In the genomic region with DNA sequence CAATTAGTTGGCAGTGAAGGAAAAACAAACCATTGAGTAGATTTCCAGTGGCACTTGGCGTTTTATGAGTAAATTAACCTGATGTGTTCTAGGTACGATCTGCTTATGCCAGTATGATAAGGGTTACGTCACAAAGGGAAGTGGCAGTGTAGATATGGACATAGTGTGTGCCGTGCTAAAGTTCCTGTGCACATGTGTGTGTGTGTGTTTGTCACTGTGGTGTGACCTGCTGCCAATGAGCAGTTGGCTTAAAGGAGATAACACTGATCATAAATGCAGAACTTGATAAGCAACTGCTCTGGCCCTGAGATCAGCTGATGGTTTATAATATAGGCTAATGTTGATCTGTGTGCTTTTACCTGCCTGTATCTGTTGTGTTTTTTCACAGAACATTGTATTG, we compare ENCODE assay signal across 14 mouse cellular contexts.
DNase-seq lines count a peak whose midpoint lies in the region; ATAC-seq lines count a peak whose summit lies in the region.
"Had no signal": no experiment of that assay in that cellular context is flagged by ENCODE, and none has a peak within 500 bp of the region (broad histone marks: within the 10 kb centered on the region; RNA-seq: fewer than 3 reads in every experiment).

No protein-coding gene starts in this region.

- 76% methylated on average over 4 of the region's 4 CpGs for WGBS in neural tube, embryonic 15.5 days
- WGBS in intestine, embryonic 15.5 days = 58% methylated on average over 4 of the region's 4 CpGs
- 16% methylated on average over 4 of the region's 4 CpGs for WGBS in liver, embryonic 16.5 days (ENCODE audit: insufficient replicate concordance)

- ATAC-seq in neural tube, embryonic 15.5 days (ENCODE audit: low FRiP score) = no peak
- ATAC-seq in intestine, embryonic 15.5 days = peak; percentile 93
- ATAC-seq in liver, embryonic 16.5 days (ENCODE audit: low read depth) = peak; percentile 73

- no peak overlapping the region for H3K9ac ChIP-seq in neural tube, embryonic 15.5 days (replicated peaks)
- no peak overlapping the region for H3K9ac ChIP-seq in intestine, embryonic 15.5 days
- H3K9ac ChIP-seq in liver, embryonic 16.5 days (ENCODE audit: low read depth, low read length) = no peak overlapping the region
- H3K9ac ChIP-seq: embryonic facial prominence, embryonic 12.5 days; hindbrain, embryonic 12.5 days had no signal

- H3K36me3 ChIP-seq in neural tube, embryonic 15.5 days = peaks cover 11% of the 10 kb centered on the region; the same call in 1 of the 2 replicates
- H3K36me3 ChIP-seq in intestine, embryonic 15.5 days = peaks cover 6% of the 10 kb centered on the region; the same call in 1 of the 2 replicates
- peaks cover 8% of the 10 kb centered on the region for H3K36me3 ChIP-seq in liver, embryonic 16.5 days (ENCODE audit: control insufficient read depth, insufficient read depth)

- H3K4me3 ChIP-seq in neural tube, embryonic 15.5 days (replicated peaks) = no peak overlapping the region
- H3K4me3 ChIP-seq in intestine, embryonic 15.5 days (replicated peaks) = no peak overlapping the region
- no peak overlapping the region for H3K4me3 ChIP-seq in liver, embryonic 16.5 days (ENCODE audit: low read depth, low read length)
- H3K4me3 ChIP-seq: embryonic facial prominence, embryonic 12.5 days; forebrain, embryonic 10.5 days; heart, adult 2 months; hindbrain, embryonic 12.5 days had no signal

- no peak for DNase-seq in neural tube, embryonic 10.5 days (ENCODE audit: extremely low spot score, low spot score)
- DNase-seq in frontal cortex, postnatal 10 days (ENCODE audit: low spot score in 2 of 2) = no peak
- DNase-seq in thymus, postnatal 10 days (ENCODE audit: low spot score in 2 of 2) = no peak
- DNase-seq in lung, postnatal 36 days = no peak
- DNase-seq: heart, adult 2 months; kidney, adult 8-10 months; thymus, postnatal 14 days had no signal

- H3K27ac ChIP-seq in neural tube, embryonic 15.5 days (replicated peaks) = 0 out of 2 replicates have a peak overlapping the region, but pooled peaks have one; percentile 13
- 0 out of 2 replicates have a peak overlapping the region, but pooled peaks have one; percentile 2 for H3K27ac ChIP-seq in intestine, embryonic 15.5 days
- H3K27ac ChIP-seq in liver, embryonic 16.5 days (ENCODE audit: low read length) = no peak overlapping the region
- H3K27ac ChIP-seq: embryonic facial prominence, embryonic 12.5 days; forebrain, embryonic 10.5 days; hindbrain, embryonic 12.5 days had no signal

- H3K4me1 ChIP-seq in neural tube, embryonic 15.5 days = peaks cover 30% of the 10 kb centered on the region
- H3K4me1 ChIP-seq in intestine, embryonic 15.5 days (replicated peaks) = peaks cover 6% of the 10 kb centered on the region; the same call in 1 of the 2 replicates
- peaks cover 15% of the 10 kb centered on the region for H3K4me1 ChIP-seq in liver, embryonic 16.5 days (ENCODE audit: control insufficient read depth, low read depth, low read length)

- H3K27me3 ChIP-seq in neural tube, embryonic 15.5 days (replicated peaks) = no peaks in the 10 kb centered on the region
- H3K27me3 ChIP-seq in intestine, embryonic 15.5 days (replicated peaks) = no peaks in the 10 kb centered on the region
- no peaks in the 10 kb centered on the region for H3K27me3 ChIP-seq in liver, embryonic 16.5 days (ENCODE audit: control insufficient read depth, insufficient read depth, low read depth, low read length)
- H3K27me3 ChIP-seq: CH12.LX; embryonic facial prominence, embryonic 12.5 days; hindbrain, embryonic 12.5 days had no signal

- no peaks in the 10 kb centered on the region for H3K9me3 ChIP-seq in neural tube, embryonic 15.5 days (replicated peaks)
- H3K9me3 ChIP-seq in intestine, embryonic 15.5 days = no peaks in the 10 kb centered on the region
- H3K9me3 ChIP-seq in liver, embryonic 16.5 days (replicated peaks; ENCODE audit: control insufficient read depth, low read length) = no peaks in the 10 kb centered on the region
- H3K9me3 ChIP-seq: embryonic facial prominence, embryonic 12.5 days; forebrain, embryonic 10.5 days; hindbrain, embryonic 12.5 days had no signal

- no peak overlapping the region for H3K4me2 ChIP-seq in neural tube, embryonic 15.5 days
- no peak overlapping the region for H3K4me2 ChIP-seq in intestine, embryonic 15.5 days (replicated peaks)
- H3K4me2 ChIP-seq in liver, embryonic 16.5 days (ENCODE audit: low read depth, low read length) = no peak overlapping the region
- H3K4me2 ChIP-seq: embryonic facial prominence, embryonic 12.5 days; hindbrain, embryonic 12.5 days had no signal
